Mouse (Mus musculus): Measurements from ENCODE around the gene Ier3. TPM values are rescaled to one million over a fixed set of nuclear protein-coding genes. Genes with fewer than 3 reads are reported as not detected.

The Ier3 gene
- polyA plus RNA-seq, 1 experiment from 2014 or later, result 6.7 TPM

GRCm38 (mm10) chr17:35865481-35866280, 44.2 kb downstream of the Ier3 start, which contains the start of gene Ppp1r18:
Gene Ppp1r18 (plus strand): TSS chr17:35865593.
- peaks cover 60% of the 10 kb centered on the region for H3K4me1 ChIP-seq (replicated peaks)
- WGBS, result under 1% methylated on average over 46 of the region's 48 CpGs
- no peaks in the 10 kb centered on the region for H3K9me3 ChIP-seq
- peak within 1 kb of the TSS; percentile 84 for H3K4me3 ChIP-seq (replicated peaks)
- H3K4me2 ChIP-seq (replicated peaks), result peak within 1 kb of the TSS; percentile 92
- H3K27ac ChIP-seq, result peak within 1 kb of the TSS; percentile 99
- ATAC-seq, result peak; percentile 67
- H3K9ac ChIP-seq (replicated peaks), result peak within 1 kb of the TSS; percentile 97
- no peaks in the 10 kb centered on the region for H3K27me3 ChIP-seq
- peaks cover 4% of the 10 kb centered on the region; the same call in 1 of the 2 replicates for H3K36me3 ChIP-seq

GRCm38 (mm10) chr17:35866281-35866831, 44.9 kb downstream of the Ier3 start:
- peak; percentile 57 for ATAC-seq
- H3K36me3 ChIP-seq, result peaks cover 9% of the 10 kb centered on the region
- H3K27ac ChIP-seq, result peak overlapping the region; percentile 99
- WGBS, result under 1% methylated on average over 38 of the region's 38 CpGs
- H3K27me3 ChIP-seq, result no peaks in the 10 kb centered on the region
- peak overlapping the region; percentile 97 for H3K9ac ChIP-seq (replicated peaks)
- peaks cover 62% of the 10 kb centered on the region for H3K4me1 ChIP-seq (replicated peaks)
- H3K9me3 ChIP-seq, result no peaks in the 10 kb centered on the region
- peak overlapping the region; percentile 92 for H3K4me2 ChIP-seq (replicated peaks)
- H3K4me3 ChIP-seq (replicated peaks), result peak overlapping the region; percentile 84

- H3K36me3 ChIP-seq, result peaks cover 14% of the 10 kb centered on the region
- WGBS, result 8% methylated on average over 26 of the region's 26 CpGs
- no peaks in the 10 kb centered on the region for H3K27me3 ChIP-seq
- peak overlapping the region; percentile 84 for H3K4me3 ChIP-seq (replicated peaks)
- H3K9me3 ChIP-seq, result no peaks in the 10 kb centered on the region
- H3K27ac ChIP-seq, result peak overlapping the region; percentile 99
- no peak for ATAC-seq
- H3K4me2 ChIP-seq (replicated peaks), result peak overlapping the region; percentile 92
- peaks cover 64% of the 10 kb centered on the region for H3K4me1 ChIP-seq (replicated peaks)
- peak overlapping the region; percentile 97 for H3K9ac ChIP-seq (replicated peaks)
Measured at GRCm38 (mm10) chr17:35866911-35867890, 45.7 kb downstream of the Ier3 start.

- H3K4me2 ChIP-seq (replicated peaks), result peak overlapping the region; percentile 92
- peak overlapping the region; percentile 84 for H3K4me3 ChIP-seq (replicated peaks)
- H3K4me1 ChIP-seq (replicated peaks), result peaks cover 75% of the 10 kb centered on the region
- H3K9ac ChIP-seq (replicated peaks), result peak overlapping the region; percentile 97
- H3K36me3 ChIP-seq, result peaks cover 17% of the 10 kb centered on the region
- ATAC-seq, result no peak
- H3K27ac ChIP-seq, result peak overlapping the region; percentile 99
- no peaks in the 10 kb centered on the region for H3K9me3 ChIP-seq
- no peaks in the 10 kb centered on the region for H3K27me3 ChIP-seq
- 41% methylated on average over 13 of the region's 17 CpGs for WGBS
Measured at GRCm38 (mm10) chr17:35868165-35868820, 46.8 kb downstream of the Ier3 start.

GRCm38 (mm10) chr17:35868961-35869345, 47.5 kb downstream of the Ier3 start:
- H3K4me1 ChIP-seq (replicated peaks), result peaks cover 82% of the 10 kb centered on the region
- H3K9ac ChIP-seq (replicated peaks), result peak overlapping the region; percentile 97
- no peak for ATAC-seq
- 8% methylated on average over 7 of the region's 7 CpGs for WGBS
- H3K36me3 ChIP-seq, result peaks cover 18% of the 10 kb centered on the region
- no peaks in the 10 kb centered on the region for H3K9me3 ChIP-seq
- H3K4me2 ChIP-seq (replicated peaks), result peak overlapping the region; percentile 92
- no peaks in the 10 kb centered on the region for H3K27me3 ChIP-seq
- no peak overlapping the region for H3K27ac ChIP-seq
- peak overlapping the region; percentile 84 for H3K4me3 ChIP-seq (replicated peaks)

GRCm38 (mm10) chr17:35869346-35870067, 48.0 kb downstream of the Ier3 start:
- Histone ChIP-seq H3K27me3 (no peaks in the 10 kb centered on the region), H3K4me3 (replicated peaks) (peak overlapping the region; percentile 84), H3K36me3 (peaks cover 24% of the 10 kb centered on the region), H3K4me2 (replicated peaks) (peak overlapping the region; percentile 92), H3K9ac (replicated peaks) (peak overlapping the region; percentile 97), H3K27ac (peak overlapping the region; percentile 31), H3K9me3 (no peaks in the 10 kb centered on the region), H3K4me1 (replicated peaks) (peaks cover 79% of the 10 kb centered on the region)
- WGBS, result 3% methylated on average over 7 of the region's 7 CpGs
- ATAC-seq, result no peak

GRCm38 (mm10) chr17:35870151-35870883, 48.8 kb downstream of the Ier3 start:
- Histone ChIP-seq H3K36me3 (peaks cover 32% of the 10 kb centered on the region), H3K9ac (replicated peaks) (peak overlapping the region; percentile 97), H3K9me3 (no peaks in the 10 kb centered on the region), H3K27ac (peak overlapping the region; percentile 31), H3K4me2 (replicated peaks) (peak overlapping the region; percentile 92), H3K4me3 (replicated peaks) (peak overlapping the region; percentile 84), H3K27me3 (no peaks in the 10 kb centered on the region), H3K4me1 (replicated peaks) (peaks cover 71% of the 10 kb centered on the region)
- no peak for ATAC-seq
- WGBS, result 74% methylated on average over 9 of the region's 9 CpGs

GRCm38 (mm10) chr17:35870884-35871696, 49.6 kb downstream of the Ier3 start:
- Histone ChIP-seq H3K27me3 (no peaks in the 10 kb centered on the region), H3K27ac (peak overlapping the region; percentile 31; the same call in 1 of the 2 replicates), H3K4me1 (replicated peaks) (peaks cover 71% of the 10 kb centered on the region), H3K4me3 (replicated peaks) (peak overlapping the region; percentile 84), H3K9ac (replicated peaks) (peak overlapping the region; percentile 97; the same call in 1 of the 2 replicates), H3K36me3 (peaks cover 38% of the 10 kb centered on the region), H3K9me3 (no peaks in the 10 kb centered on the region), H3K4me2 (replicated peaks) (peak overlapping the region; percentile 92)
- no peak for ATAC-seq
- WGBS, result 93% methylated on average over 8 of the region's 8 CpGs
